Mouse (Mus musculus) testis, adult 2 months (tissue): ENCODE measurements around the gene Saal1.

ENCODE experiments used
- CTCF ChIP-seq: fragments of 200-500 bp; IDR thresholded peaks from 2 replicates; pipeline ENCODE4 v1.5.1; 2012; ENCODE audit warnings: low read depth, mild to moderate bottlenecking, inconsistent platforms, low read length, moderate library complexity; ENCODE audit not compliant: control insufficient read depth, insufficient read depth, insufficient replicate concordance
- POLR2A ChIP-seq: fragments of 200-500 bp; IDR thresholded peaks from 2 replicates; pipeline ENCODE4 v1.6.1; 2012; ENCODE audit warnings: low read depth, mild to moderate bottlenecking, inconsistent platforms, low read length, moderate library complexity; ENCODE audit not compliant: control insufficient read depth

GRCm38 (mm10) chr7:46675886-46676285, 34.6 kb downstream of the Saal1 start:
- TF ChIP-seq POLR2A (no peak), CTCF (no peak)
